Mouse (Mus musculus) forelimb bud, embryonic 11.5 days (tissue): ENCODE measurements around the gene Gm6164.
"Not testable (repeated sequence)": the region's sequence is repeated elsewhere in the genome, so short reads cannot be mapped to it uniquely, and the experiment has no call there.

Experiments used
- DNase-seq: peaks from one replicate; pipeline ENCODE4 v3.0.0-alpha.2; 2012; ENCODE audit warnings: low read depth, low spot score

Gene Gm6164

DNA sequence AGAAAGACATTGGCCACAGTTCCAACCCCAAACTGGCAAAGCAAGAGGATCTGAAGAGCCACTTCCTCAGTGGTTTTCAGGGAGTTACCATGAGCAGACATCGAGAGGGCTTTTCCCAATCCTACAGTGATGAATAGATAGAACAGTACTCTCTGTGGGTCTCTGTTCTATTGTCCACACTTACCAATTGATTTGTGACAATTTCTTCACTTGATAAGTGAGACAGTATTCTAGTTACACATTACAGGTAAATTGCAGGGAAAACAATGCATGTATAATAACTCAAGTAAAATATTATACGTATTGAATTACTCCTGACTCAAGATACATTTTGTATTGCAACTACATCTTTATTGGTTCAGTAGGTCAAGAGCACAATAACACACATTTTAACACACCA lies at the start of gene Gm6164:
Gene Gm6164, minus strand, starts transcription at position 101 of the 400 bp plus-strand sequence.
- not testable (repeated sequence) for DNase-seq

DNA sequence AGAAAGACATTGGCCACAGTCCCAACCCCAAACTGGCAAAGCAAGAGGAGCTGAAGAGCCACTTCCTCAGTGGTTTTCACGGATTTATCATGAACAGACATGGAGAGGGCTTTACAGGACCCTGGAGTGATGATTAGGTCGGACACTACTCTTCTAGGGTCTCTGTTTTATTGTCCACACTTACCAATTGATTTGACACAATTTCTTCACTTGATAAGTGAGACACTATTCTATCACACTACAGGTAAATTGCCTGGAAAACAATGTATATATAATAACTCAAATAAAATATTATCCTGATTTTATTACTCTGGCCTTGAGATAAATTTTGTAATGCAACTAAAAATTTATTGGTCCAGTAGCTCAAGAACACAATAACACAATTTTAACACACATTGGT lies 28.3 kb upstream of the Gm6164 start, which contains the start of gene Gm4498:
Gene Gm4498, minus strand, starts transcription at position 101 of the 400 bp plus-strand sequence.
- not testable (repeated sequence) for DNase-seq

DNA sequence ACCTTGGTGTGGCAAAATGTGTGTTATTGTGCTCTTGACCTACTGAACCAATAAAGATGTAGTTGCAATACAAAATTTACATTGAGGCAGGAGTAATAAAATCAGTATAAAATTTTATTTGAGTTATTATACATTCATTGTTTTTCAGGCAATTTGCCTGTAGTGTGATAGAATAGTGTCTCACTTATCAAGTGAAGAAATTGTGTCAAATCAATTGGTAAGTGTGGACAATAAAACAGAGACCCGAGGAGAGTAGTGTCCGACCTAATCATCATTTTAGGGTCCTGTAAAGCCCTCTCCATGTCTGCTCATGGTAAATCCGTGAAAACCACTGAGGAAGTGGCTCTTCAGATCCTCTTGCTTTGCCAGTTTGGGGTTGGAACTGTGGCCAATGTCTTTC lies 12.0 kb downstream of the Gm6164 start, which contains the start of gene Vmn1r95:
Gene Vmn1r95, plus strand, starts transcription at position 301 of the 400 bp plus-strand sequence.
- DNase-seq = not testable (repeated sequence)

DNA sequence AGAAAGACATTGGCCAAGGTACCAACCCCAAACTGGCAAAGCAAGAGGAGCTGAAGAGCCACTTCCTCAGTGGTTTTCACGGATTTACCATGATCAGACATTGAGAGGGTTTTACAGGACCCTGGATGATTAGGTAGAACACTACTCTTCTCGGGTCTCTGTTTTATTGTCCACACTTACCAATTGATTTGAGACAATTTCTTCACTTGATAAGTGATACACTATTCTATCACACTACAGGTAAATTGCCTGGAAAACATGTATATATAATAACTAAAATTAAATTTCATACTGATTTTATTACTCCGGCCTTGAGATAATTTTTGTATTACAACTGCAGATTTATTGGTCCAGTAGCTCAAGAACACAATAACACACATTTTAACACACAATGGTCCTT lies 37.1 kb downstream of the Gm6164 start, which contains the start of gene Vmn1r94:
Gene Vmn1r94, minus strand, starts transcription at position 101 of the 400 bp plus-strand sequence.
- not testable (repeated sequence) for DNase-seq
